Mouse (Mus musculus): Measurements from ENCODE around the gene Abhd14b.

GRCm38 (mm10) chr9:106411091-106411594, 36.1 kb upstream of the Abhd14b start:
- TF ChIP-seq CTCF (IDR thresholded peaks at IDR 0.05; ENCODE audit: low read depth) (0 out of 2 replicates have a peak, but pooled peaks have one; percentile 8), EP300 (IDR thresholded peaks at IDR 0.05; ENCODE audit: low read depth) (peak; percentile 80)

All from liver, embryonic 14.5 days (tissue).